Mouse (Mus musculus) right cerebral cortex, adult 2 months (tissue): ENCODE results near the gene Mpped2.
A peak's percentile ranks its signal among the peaks of the same experiment; 100 is the strongest.

Experiments
- DNase-seq, 2 experiments: peaks; one replicate each; pipeline ENCODE4 v3.0.0; 2021 to 2022; ENCODE audit warnings: low spot score in 2 of 2

Gene Mpped2

GRCm38 (mm10) chr2:106855184-106855583 lies 162.1 kb downstream of the Mpped2 start:
- DNase-seq = no peak

- no peak for DNase-seq
Observed at GRCm38 (mm10) chr2:106855623-106856350, 162.7 kb downstream of the Mpped2 start.

- no peak for DNase-seq
Observed at GRCm38 (mm10) chr2:106856361-106856961, 163.4 kb downstream of the Mpped2 start.

- DNase-seq = peak in 1 of 2 experiments; percentile 29
Observed at GRCm38 (mm10) chr2:106857258-106857657, 164.2 kb downstream of the Mpped2 start.

- no peak for DNase-seq
Observed at GRCm38 (mm10) chr2:106857711-106858110, 164.6 kb downstream of the Mpped2 start.

GRCm38 (mm10) chr2:106860856-106861679 lies 168.0 kb downstream of the Mpped2 start:
- DNase-seq = no peak

- no peak for DNase-seq
Observed at GRCm38 (mm10) chr2:106863050-106863653, 170.1 kb downstream of the Mpped2 start.

- DNase-seq = no peak
Observed at GRCm38 (mm10) chr2:106865148-106865786, 172.2 kb downstream of the Mpped2 start.

GRCm38 (mm10) chr2:106866303-106866702 lies 173.2 kb downstream of the Mpped2 start:
- no peak for DNase-seq

GRCm38 (mm10) chr2:106870886-106871285 lies 177.8 kb downstream of the Mpped2 start:
- DNase-seq = no peak

- DNase-seq = no peak
Observed at GRCm38 (mm10) chr2:106873166-106873565, 180.1 kb downstream of the Mpped2 start.

- no peak for DNase-seq
Observed at GRCm38 (mm10) chr2:106883390-106883789, 190.3 kb downstream of the Mpped2 start.

GRCm38 (mm10) chr2:106888174-106888573 lies 195.1 kb downstream of the Mpped2 start:
- no peak for DNase-seq

GRCm38 (mm10) chr2:106889297-106890000 lies 196.4 kb downstream of the Mpped2 start:
- no peak for DNase-seq

- no peak for DNase-seq
Observed at GRCm38 (mm10) chr2:106893376-106893775, 200.3 kb downstream of the Mpped2 start.

GRCm38 (mm10) chr2:106895326-106896023 lies 202.4 kb downstream of the Mpped2 start:
- no peak for DNase-seq

GRCm38 (mm10) chr2:106896024-106896384 lies 202.9 kb downstream of the Mpped2 start:
- DNase-seq = no peak

GRCm38 (mm10) chr2:106911951-106912480 lies 218.9 kb downstream of the Mpped2 start:
- DNase-seq = no peak
